Mouse (Mus musculus) C2C12 (cell line): ENCODE measurements around the gene Pdcd2l.

Experiments
- CEBPB ChIP-seq: IDR thresholded peaks from one replicate; pipeline ENCODE4 v1.6.1; 2011; ENCODE audit warnings: low read depth, mild to moderate bottlenecking, control low read depth, moderate library complexity
- CTCF ChIP-seq: IDR thresholded peaks from one replicate; pipeline ENCODE4 v1.5.1; 2011; ENCODE audit not compliant: control insufficient read depth, insufficient read depth, insufficient read length
- FOSL1 ChIP-seq: IDR thresholded peaks from one replicate; pipeline ENCODE4 v1.8.0; 2011; ENCODE audit warnings: mild to moderate bottlenecking, low read length; ENCODE audit not compliant: poor library complexity, insufficient read depth, severe bottlenecking
- MAX ChIP-seq: IDR thresholded peaks from one replicate; pipeline ENCODE4 v1.6.1; 2011; ENCODE audit warnings: mild to moderate bottlenecking, control low read depth
- MYOD1 ChIP-seq: IDR thresholded peaks from one replicate; pipeline ENCODE4 v1.6.1; 2011; ENCODE audit warnings: low read depth; ENCODE audit not compliant: control insufficient read depth, insufficient read length
- MYOG ChIP-seq: IDR thresholded peaks from one replicate; pipeline ENCODE4 v1.6.1; 2011; ENCODE audit not compliant: control insufficient read depth, insufficient read length; ENCODE audit errors: extremely low read depth
- USF1 ChIP-seq: IDR thresholded peaks from one replicate; pipeline ENCODE4 v1.6.1; 2011; ENCODE audit warnings: low read depth, mild to moderate bottlenecking, control low read depth, moderate library complexity

DNA sequence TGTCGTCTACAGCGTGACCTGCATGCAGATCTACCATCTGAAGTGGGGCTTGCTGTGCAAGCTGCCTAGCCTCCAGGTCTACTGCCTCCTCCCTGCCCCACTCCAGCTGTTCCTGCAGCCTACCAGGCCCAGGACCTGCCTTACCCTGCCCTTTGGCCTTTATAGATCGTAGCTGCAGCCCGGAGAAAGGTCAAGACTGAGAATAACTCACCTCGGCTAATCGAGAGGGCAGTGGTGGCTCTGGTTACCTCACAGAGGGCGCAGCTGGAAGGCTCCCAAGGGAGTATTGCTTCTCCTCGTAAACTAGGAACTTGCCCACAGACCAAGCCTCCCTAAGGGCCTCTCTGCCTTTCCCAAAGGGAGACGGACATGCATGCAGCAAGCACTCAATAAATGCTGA lies 19.0 kb upstream of the Pdcd2l start:
- no peak for TF ChIP-seq CTCF
- no peak for TF ChIP-seq MAX
- TF ChIP-seq USF1: no peak
- no peak for TF ChIP-seq MYOD1
- no peak for TF ChIP-seq CEBPB
- no peak for TF ChIP-seq MYOG
- no peak for TF ChIP-seq FOSL1
